Mouse (Mus musculus) olfactory bulb, adult 2 months (tissue): Measurements from ENCODE around the gene Ezh1. TPM values are rescaled to one million over a fixed set of nuclear protein-coding genes. Genes with fewer than 3 reads are reported as not detected.

Experiments used
- H3K27ac ChIP-seq: fragments of 200-500 bp; 2 replicates; pipeline ENCODE4 v1.5.1; 2012; ENCODE audit warnings: low read depth, low read length; ENCODE audit not compliant: insufficient read depth
- H3K4me1 ChIP-seq: fragments of 200-500 bp; 2 replicates; pipeline ENCODE4 v1.6.1; 2012; ENCODE audit warnings: low read length; ENCODE audit not compliant: control insufficient read depth, insufficient read depth
- H3K4me3 ChIP-seq: fragments of 200-500 bp; 2 replicates; pipeline ENCODE4 v1.5.1; 2012; ENCODE audit warnings: mild to moderate bottlenecking, low read depth, low read length, moderate library complexity; ENCODE audit not compliant: insufficient read depth
- CTCF ChIP-seq: fragments of 200-500 bp; IDR thresholded peaks from 2 replicates; pipeline ENCODE4 v1.5.1; 2012; ENCODE audit warnings: low read depth, mild to moderate bottlenecking, low read length, moderate library complexity; ENCODE audit not compliant: insufficient read depth
- POLR2A ChIP-seq: fragments of 200-500 bp; IDR thresholded peaks from 2 replicates; pipeline ENCODE4 v1.6.1; 2012; ENCODE audit warnings: mild to moderate bottlenecking, low read depth, low read length, moderate library complexity; ENCODE audit not compliant: insufficient read depth
- WGBS: fragments of 180-500 bp; shearing (Covaris S2); methylation state at CpG from one replicate; pipeline ENCODE4 v1.1.7; 2018; 5-methylcytosine and 5-hydroxymethylcytosine counted together
- polyA plus RNA-seq: library from polyadenylated mRNA; stranded (reverse); fragments of >200 nt; gene quantifications from 2 replicates; pipeline ENCODE4 v1.2.4, GENCODE M21; 2012; ENCODE audit warnings: low replicate concordance; ENCODE audit not compliant: missing spikeins, insufficient read depth, insufficient read length

Gene Ezh1
- polyA plus RNA-seq, 1 experiment = not detected

- TF ChIP-seq POLR2A = no peak
- TF ChIP-seq CTCF = 0 out of 2 replicates have a peak, but pooled peaks have one; percentile 10
- H3K27ac ChIP-seq = no peak overlapping the region
- 34% methylated on average over 14 of the region's 14 CpGs for WGBS
- peaks cover 8% of the 10 kb centered on the region for H3K4me1 ChIP-seq
- H3K4me3 ChIP-seq = no peak overlapping the region
These were observed 22.2 kb upstream of the Ezh1 start for GRCm38 (mm10) chr11:101248258-101248994.

- H3K4me3 ChIP-seq = no peak overlapping the region
- H3K27ac ChIP-seq = no peak overlapping the region
- no peak for TF ChIP-seq CTCF
- H3K4me1 ChIP-seq = peaks cover 8% of the 10 kb centered on the region
- 91% methylated on average over 6 of the region's 6 CpGs for WGBS
These were observed 21.3 kb upstream of the Ezh1 start for GRCm38 (mm10) chr11:101247521-101248030.

- TF ChIP-seq POLR2A (no peak), CTCF (no peak)
- H3K4me1 ChIP-seq = peaks cover 8% of the 10 kb centered on the region
- 22% methylated on average over 7 of the region's 7 CpGs for WGBS
- 0 out of 2 replicates have a peak overlapping the region, but pooled peaks have one; percentile 19 for H3K27ac ChIP-seq
- peak overlapping the region; percentile 62 for H3K4me3 ChIP-seq
These were observed 20.4 kb upstream of the Ezh1 start for GRCm38 (mm10) chr11:101246702-101247012.

GRCm38 (mm10) chr11:101245855-101246701 lies 19.8 kb upstream of the Ezh1 start, which contains the start of gene Ramp2:
TSS of gene Ramp2 (plus strand) at chr11:101246028.
- TF ChIP-seq POLR2A = no peak
- no peak for TF ChIP-seq CTCF
- Histone ChIP-seq H3K27ac (peak within 1 kb of the TSS; percentile 35; the same call in 1 of the 2 replicates), H3K4me3 (peak within 1 kb of the TSS; percentile 62), H3K4me1 (peaks cover 8% of the 10 kb centered on the region)
- WGBS = under 1% methylated on average over 60 of the region's 63 CpGs

GRCm38 (mm10) chr11:101245071-101245470 lies 18.8 kb upstream of the Ezh1 start:
- TF ChIP-seq CTCF (no peak), POLR2A (no peak)
- 68% methylated on average over 4 of the region's 4 CpGs for WGBS
- H3K4me3 ChIP-seq = no peak overlapping the region
- no peak overlapping the region for H3K27ac ChIP-seq
- peaks cover 8% of the 10 kb centered on the region for H3K4me1 ChIP-seq

- TF ChIP-seq POLR2A (no peak), CTCF (no peak)
- Histone ChIP-seq H3K27ac (0 out of 2 replicates have a peak overlapping the region, but pooled peaks have one; percentile 29), H3K4me3 (no peak overlapping the region), H3K4me1 (peaks cover 6% of the 10 kb centered on the region)
- WGBS = 29% methylated on average over 5 of the region's 5 CpGs
These were observed 11.9 kb upstream of the Ezh1 start for GRCm38 (mm10) chr11:101238071-101238647.

GRCm38 (mm10) chr11:101236782-101237181 lies 10.5 kb upstream of the Ezh1 start:
- Histone ChIP-seq H3K27ac (no peak overlapping the region), H3K4me3 (no peak overlapping the region), H3K4me1 (peaks cover 10% of the 10 kb centered on the region)
- WGBS = 92% methylated on average over 5 of the region's 5 CpGs
- TF ChIP-seq POLR2A (no peak), CTCF (no peak)

- no peak overlapping the region for H3K4me3 ChIP-seq
- no peak overlapping the region for H3K27ac ChIP-seq
- peaks cover 23% of the 10 kb centered on the region for H3K4me1 ChIP-seq
- TF ChIP-seq CTCF = no peak
- no peak for TF ChIP-seq POLR2A
These were observed 9.2 kb upstream of the Ezh1 start for GRCm38 (mm10) chr11:101235429-101235828.
